19 mouse cellular contexts compared by ENCODE assay signal in genomic region chr16:93425731-93426130, GRCm38 (mm10).
DNase-seq lines count a peak whose midpoint lies in the region; ATAC-seq and TF ChIP-seq lines count a peak whose summit lies in the region.
"Had no signal": no experiment of that assay in that cellular context is flagged by ENCODE, and none has a peak within 500 bp of the region (broad histone marks: within the 10 kb centered on the region; RNA-seq: fewer than 3 reads in every experiment).

No protein-coding gene starts in this region.

- no peak for ATAC-seq in stomach, postnatal 0 days (ENCODE audit: low FRiP score, low TSS enrichment)
- ATAC-seq in erythroid progenitor cell, adult 5-6 weeks (replicated peaks; ENCODE audit: low FRiP score, poor library complexity, severe bottlenecking), result no peak
- ATAC-seq: activated CD4-positive, CD25-positive, alpha-beta regulatory T cell, adult 4 months; forebrain, embryonic 13.5 days; forebrain, embryonic 15.5 days; forebrain, postnatal 0 days; Patski had no signal

- no peaks in the 10 kb centered on the region for H3K9me3 ChIP-seq in stomach, postnatal 0 days (ENCODE audit: control insufficient read depth, low read length)
- H3K9me3 ChIP-seq: embryonic facial prominence, embryonic 13.5 days; forebrain, embryonic 13.5 days; forebrain, embryonic 15.5 days had no signal

- H3K4me2 ChIP-seq in stomach, postnatal 0 days (replicated peaks; ENCODE audit: low read depth), result no peak overlapping the region
- H3K4me2 ChIP-seq: embryonic facial prominence, embryonic 13.5 days; forebrain, embryonic 13.5 days; forebrain, embryonic 15.5 days had no signal

- DNase-seq in heart, adult 11 months, result peak; percentile 9
- no peak for DNase-seq in heart, adult 18-20 months
- peak; percentile 67 for DNase-seq in fibroblast of lung, adult 2 months (ENCODE audit: low read depth)
- no peak for DNase-seq in stomach, postnatal 0 days (ENCODE audit: low spot score)
- DNase-seq: adrenal gland, adult 8-10 months; adrenal gland, postnatal 14 days; adrenal gland, postnatal 36 days; cerebellum, adult 11-12 months; cerebellum, adult 2 months; cerebellum, adult 9-10 months; cerebellum, postnatal 10 days; cerebellum, postnatal 25 days; forebrain, postnatal 0 days had no signal

- TF ChIP-seq CTCF in stomach, postnatal 0 days (IDR thresholded peaks at IDR 0.05; ENCODE audit: low read depth), result no peak

- H3K27ac ChIP-seq in stomach, postnatal 0 days (replicated peaks), result no peak overlapping the region
- H3K27ac ChIP-seq: embryonic facial prominence, embryonic 13.5 days; forebrain, embryonic 13.5 days; forebrain, embryonic 15.5 days had no signal

- no peaks in the 10 kb centered on the region for H3K4me1 ChIP-seq in stomach, postnatal 0 days (replicated peaks; ENCODE audit: control insufficient read depth, insufficient read depth)

- TF ChIP-seq EP300 in stomach, postnatal 0 days (optimal IDR thresholded peaks at IDR 0.05), result no peak

- H3K36me3 ChIP-seq in stomach, postnatal 0 days (ENCODE audit: control insufficient read depth, insufficient read depth, low read length), result no peaks in the 10 kb centered on the region
- H3K36me3 ChIP-seq: embryonic facial prominence, embryonic 13.5 days; forebrain, embryonic 15.5 days had no signal

- WGBS in stomach, postnatal 0 days, result 66% methylated on average over 6 of the region's 6 CpGs

- no peaks in the 10 kb centered on the region for H3K27me3 ChIP-seq in stomach, postnatal 0 days (ENCODE audit: control insufficient read depth, insufficient read depth, low read length)
- H3K27me3 ChIP-seq: forebrain, embryonic 13.5 days; forebrain, embryonic 15.5 days; Patski had no signal

- no peak overlapping the region for H3K4me3 ChIP-seq in stomach, postnatal 0 days (ENCODE audit: low read depth, low read length)
- H3K4me3 ChIP-seq: embryonic facial prominence, embryonic 13.5 days; forebrain, embryonic 13.5 days; forebrain, embryonic 15.5 days had no signal

- H3K9ac ChIP-seq in stomach, postnatal 0 days (ENCODE audit: low read length), result no peak overlapping the region
- H3K9ac ChIP-seq: embryonic facial prominence, embryonic 13.5 days; forebrain, embryonic 13.5 days; forebrain, embryonic 15.5 days; forebrain, postnatal 0 days had no signal

Comparison
In these comparisons a context has a peak if more than half of its experiments do, and no peak if none do; other contexts are left out.
1. DNase-seq: peak in heart, adult 11 months (single experiment) and fibroblast of lung, adult 2 months (single experiment); none in heart, adult 18-20 months (0 of 2) and stomach, postnatal 0 days (single experiment).